Mouse (Mus musculus): ENCODE measurements around the gene Txlna. TPM values are rescaled to one million over a fixed set of nuclear protein-coding genes. Genes with fewer than 3 reads are reported as not detected.

Txlna gene
- 10 to 100 TPM; 23.2 to 30.1 (median 25.8) TPM for total RNA-seq (2022)

DNA sequence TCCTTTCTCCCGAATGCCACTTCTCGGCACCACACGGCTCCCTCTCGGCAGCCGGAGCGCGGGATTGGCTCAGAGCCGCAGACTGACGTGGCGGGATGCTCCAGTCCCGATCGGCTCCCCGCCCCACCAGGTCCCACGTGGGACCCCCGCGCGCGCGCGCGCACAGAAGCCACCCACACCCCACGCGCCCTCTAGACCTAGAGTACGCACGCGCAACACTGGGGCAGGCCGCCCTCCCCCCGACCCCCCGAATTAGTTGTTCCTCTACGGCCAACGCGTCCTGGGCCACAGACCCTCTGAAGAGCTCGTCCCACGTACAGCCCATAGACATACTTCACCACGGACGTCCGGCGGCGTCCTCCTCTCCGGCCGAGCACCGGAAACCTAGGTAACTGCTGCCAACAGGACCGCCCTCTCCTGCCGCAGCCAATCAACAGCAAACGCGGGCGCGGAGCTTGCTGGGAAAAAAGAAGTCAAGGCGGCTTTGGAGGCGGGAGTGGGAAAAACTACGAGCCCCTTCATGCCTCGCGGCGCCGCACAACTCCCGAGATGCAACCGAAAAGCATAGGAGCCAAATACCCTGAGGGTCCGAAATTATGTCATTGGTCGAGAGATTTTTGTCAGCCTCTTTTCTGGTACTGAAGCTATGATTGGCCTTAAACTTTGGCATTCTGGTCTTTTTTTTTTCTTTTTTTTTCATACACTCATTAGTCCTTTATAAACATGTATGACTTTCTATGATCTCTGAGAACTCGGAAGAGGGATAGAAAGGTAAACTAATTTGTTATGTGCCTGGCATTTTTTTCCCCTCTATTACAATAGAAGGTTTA, at the start of gene Txlna:
Gene Txlna (minus strand): TSS at position 428 of the 830 bp plus-strand sequence.
- peak; percentile 98 for DNase-seq (ENCODE audit: low spot score)

DNA sequence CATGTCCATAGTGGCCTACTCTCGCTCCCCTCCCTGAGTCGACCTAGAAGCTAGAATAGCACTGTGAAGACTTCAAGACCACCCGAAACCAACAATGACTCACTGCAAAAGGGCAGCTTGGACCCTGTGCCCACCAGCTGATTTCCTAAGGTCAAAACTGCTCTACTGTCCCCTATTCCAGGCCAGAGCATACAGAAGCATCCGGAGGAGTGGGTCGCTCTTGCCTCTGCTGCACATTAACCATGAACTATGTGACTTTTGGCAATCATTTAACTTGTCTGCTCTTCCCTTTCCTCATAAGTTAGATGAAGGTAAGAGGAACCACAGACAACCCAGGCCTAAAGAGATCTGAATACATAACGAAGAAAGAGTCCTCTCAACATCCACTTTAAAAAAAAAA, 43.7 kb upstream of the Txlna start:
- DNase-seq (ENCODE audit: low spot score) = no peak

DNA sequence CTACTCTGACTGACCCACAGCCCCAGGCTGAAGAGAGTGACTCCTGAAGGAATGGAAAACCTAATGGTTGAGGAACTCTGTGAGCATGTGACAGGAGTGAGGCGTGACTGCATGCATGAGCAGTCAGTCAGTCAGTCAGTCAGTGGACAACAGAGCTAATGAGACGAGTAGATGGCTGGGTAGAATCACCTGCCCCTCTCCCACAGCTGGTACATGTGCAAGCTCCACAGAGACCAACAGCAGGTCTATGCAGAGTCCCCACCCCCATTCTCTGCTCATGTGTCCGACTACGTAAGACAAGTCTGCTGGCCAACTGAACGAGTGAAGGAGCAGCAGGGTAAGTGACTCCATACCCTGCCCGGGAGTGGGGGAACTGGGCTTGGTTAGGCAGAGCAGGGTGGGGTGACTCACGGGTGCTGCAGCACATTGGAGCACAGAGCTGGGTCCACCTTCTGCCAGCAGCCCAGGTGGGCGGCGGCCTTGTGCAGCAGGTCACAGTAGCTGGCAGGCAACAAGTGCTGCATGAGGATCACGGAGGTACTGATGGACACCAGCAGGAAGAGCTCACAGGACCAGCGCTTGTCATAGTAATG, 43.1 kb upstream of the Txlna start:
- no peak for DNase-seq (ENCODE audit: low spot score)

DNA sequence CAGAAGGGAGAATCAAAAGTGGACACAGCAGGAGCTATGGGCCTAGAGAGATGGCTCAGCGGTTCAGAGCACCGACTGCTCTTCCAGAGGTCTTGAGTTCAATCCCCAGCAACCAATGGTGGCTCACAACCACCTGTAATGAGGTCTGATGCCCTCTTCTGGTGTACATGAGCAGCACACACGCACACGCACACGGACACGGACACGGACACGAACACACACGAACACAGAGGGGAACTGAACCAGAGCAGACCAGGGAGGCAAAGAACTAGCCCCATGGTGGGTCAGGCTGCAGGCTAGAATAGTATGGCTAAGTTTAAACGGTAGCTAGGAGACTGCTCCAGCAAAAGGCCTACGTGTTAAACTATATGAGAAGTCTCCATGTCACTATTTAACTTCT, 41.0 kb upstream of the Txlna start:
- DNase-seq (ENCODE audit: low spot score) = no peak

DNA sequence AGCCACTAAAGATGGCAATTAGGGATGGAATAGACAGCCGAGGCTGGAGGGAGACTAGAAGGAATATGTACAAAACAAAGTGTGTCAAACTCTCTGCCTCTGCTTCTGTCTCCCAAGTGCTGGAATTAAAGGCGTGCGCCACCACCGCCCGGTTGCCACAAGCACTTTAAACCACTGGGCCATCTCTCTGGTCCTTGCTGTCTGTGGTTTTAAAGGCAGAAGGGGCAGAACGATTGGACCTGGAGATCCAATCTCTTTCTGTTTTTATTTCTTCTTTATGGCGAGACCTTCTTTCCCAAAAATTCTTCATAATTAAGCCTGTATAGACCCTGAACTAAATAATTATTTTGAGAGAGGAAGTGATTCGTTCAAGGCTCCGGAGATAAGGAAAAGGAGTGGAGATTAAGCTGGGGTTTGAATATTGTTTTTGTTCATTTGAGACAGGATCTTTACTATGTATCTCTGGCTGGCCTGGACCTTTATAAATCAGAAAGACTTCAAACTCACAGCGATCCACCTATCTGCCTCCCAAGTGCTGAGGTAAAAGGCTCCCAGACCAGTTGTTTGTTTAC, 32.1 kb upstream of the Txlna start:
- DNase-seq (ENCODE audit: low spot score) = no peak

DNA sequence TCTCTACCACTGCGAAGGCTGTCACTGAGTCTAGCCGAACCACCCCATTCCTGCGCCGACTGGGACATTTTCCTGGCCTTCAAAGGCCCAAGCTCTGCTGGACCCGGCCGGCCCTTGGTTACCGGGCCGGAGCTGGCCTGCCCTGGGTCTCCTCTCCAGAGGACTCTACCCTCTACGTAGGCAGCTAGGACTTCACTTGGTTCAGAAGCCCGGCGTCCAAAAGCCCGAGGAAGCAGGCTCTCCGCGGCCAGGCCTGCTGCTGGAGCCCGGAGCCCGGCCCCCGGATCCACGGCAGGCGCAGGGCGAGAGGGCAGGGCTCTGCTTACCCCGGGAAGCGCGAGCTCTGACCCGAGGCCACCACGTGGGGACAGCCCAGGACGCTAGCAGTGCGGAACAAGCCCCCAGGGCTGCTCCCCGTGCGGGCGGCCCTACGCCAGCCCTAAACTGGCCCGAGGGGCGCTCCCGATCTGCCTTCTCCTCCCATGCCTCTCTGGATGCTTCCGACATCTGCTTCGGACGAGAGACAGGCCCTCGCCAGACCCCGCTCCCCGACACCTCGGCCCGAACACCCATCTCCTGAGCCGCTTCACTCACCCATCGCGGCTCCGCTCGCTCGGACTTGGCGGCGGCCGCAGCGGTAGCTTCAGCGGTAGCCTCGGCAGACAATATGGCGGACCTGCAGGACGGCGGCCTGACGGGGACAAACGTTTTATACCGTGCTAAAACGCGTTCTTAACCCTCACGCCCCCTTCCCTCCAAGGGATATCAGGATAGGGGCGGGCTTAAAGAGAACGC, 31.4 kb upstream of the Txlna start, which contains the start of gene Kpna6:
Gene Kpna6 (minus strand): TSS at position 685 of the 795 bp plus-strand sequence.
- peak; percentile 93 for DNase-seq (ENCODE audit: low spot score)

DNA sequence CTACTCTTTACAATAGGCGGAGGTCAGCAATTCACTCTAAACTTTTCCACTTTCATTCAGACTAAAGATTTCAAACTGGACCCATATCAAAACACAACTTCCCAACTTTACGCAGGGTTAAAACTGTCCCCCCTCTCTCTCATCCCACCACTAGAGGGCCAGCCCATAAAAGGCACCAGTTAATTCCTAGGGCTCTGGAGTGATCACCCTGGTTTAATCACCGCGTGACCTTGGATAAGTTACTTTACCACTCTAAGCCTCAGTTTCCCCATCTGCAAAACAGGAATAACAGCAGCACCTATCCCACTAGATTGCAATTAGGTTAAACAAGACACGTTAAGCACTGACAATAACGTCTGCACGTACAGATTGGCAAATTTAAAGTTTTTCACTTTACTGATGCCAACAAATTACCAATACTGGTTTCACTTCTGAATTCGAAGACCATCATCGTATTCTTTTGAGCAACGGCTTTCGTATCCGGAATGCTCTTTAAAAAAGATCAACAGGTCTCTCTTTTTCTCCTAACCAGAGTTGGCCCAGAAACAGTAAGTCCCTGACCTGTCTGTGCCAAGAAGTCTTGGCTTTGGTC, 30.7 kb upstream of the Txlna start:
- peak; percentile 70 for DNase-seq (ENCODE audit: low spot score)

DNA sequence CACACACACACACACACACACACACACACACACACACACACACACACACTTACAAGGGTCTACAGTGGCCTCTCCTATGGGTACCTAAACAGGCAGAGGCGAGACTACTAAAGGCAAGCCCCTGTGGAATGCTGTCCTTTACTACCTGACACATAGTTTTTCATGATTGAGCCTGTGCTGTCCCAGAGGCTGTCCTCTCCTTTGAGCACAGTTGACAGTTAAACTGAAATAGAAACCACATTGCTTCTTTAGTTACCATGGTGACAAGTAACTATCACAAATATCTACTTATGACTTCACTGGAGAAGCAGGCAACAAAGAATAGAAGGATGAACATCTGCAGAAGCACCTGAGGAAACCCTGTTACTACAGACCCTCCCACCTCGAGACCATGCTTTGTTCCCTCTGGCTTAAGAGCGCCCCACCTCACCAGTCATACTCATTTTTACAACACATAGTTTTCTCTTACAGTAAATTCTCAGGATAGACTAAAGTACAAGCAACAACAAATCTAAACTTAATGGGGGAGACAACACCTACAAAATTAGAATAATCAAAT, 21.5 kb upstream of the Txlna start:
- DNase-seq (ENCODE audit: low spot score) = no peak

DNA sequence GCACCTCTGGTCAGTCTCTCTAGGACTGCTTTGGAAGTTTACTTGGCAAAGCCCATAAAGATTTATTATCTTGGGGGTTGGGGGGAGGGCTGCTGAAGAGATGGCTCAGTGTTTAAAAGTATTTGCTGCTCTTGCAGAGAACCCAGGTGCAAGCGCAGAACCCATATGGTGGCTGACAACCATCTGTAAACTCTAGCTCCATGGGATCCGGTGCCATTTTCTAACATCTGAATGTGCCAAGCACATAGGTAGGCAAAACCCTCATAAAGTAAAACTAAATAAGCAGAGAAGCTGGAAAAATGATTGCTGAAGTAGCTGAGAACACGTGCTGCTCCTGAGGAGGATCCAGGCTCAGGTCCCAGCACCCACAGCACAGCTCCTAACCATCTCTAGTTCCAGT, 20.7 kb upstream of the Txlna start:
- DNase-seq (ENCODE audit: low spot score) = no peak

DNA sequence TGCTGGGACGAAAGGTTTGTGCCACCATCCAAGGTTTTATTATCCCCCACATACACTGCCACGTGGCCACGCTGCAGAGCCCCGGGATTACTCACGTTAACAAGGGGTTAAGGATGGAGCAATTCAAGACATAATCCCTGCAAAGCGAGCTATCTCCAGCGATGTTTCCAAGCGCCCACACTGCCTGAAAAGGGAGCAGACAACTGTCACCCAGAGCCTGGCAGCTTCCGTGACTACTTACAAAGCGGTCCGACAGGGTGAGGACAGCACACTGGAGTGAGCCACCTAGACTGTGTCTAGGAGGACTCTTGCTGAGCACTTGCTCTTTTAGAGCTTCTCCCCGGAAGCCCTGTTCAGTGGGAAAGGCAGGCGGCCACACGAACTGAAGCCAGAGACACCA, 13.9 kb upstream of the Txlna start:
- no peak for DNase-seq (ENCODE audit: low spot score)

DNA sequence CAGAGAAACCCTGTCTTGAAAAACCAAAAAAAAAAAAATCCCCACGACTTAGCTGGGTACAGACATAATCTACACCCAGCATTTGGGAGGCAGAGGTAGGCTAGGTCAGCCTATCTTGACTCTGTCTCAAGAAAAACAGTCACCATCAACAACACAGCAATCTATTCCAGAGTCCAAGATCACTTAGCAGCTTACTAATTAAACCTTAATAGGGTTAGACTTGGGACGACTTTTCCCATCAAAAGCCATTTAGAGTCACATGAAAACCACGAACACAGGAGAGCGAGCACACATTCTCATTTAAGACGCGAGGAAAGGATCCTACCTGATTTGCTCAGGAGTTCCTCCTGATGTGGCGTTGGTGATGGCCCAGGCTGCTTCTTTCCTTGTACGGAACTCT, 9.5 kb upstream of the Txlna start:
- no peak for DNase-seq (ENCODE audit: low spot score)

DNA sequence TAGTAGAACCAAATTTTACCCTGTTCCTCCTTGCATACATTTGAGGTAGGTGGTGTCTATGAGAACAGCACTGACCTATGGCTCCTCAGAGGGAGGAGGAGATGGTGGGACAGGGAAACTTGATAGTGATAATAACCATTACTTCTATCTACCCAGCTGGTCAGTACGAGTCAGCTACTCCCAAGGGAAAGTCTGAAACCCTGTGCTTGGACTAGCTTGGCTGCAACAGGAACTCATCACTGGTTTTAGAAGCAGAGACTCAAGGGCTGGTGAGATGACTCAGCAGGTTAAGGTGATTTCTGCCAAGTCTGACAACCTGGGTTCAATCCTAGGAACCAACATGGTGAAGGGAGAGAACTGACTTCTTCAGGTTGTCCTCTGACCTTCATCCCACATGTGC, 7.8 kb upstream of the Txlna start:
- DNase-seq (ENCODE audit: low spot score) = no peak

DNA sequence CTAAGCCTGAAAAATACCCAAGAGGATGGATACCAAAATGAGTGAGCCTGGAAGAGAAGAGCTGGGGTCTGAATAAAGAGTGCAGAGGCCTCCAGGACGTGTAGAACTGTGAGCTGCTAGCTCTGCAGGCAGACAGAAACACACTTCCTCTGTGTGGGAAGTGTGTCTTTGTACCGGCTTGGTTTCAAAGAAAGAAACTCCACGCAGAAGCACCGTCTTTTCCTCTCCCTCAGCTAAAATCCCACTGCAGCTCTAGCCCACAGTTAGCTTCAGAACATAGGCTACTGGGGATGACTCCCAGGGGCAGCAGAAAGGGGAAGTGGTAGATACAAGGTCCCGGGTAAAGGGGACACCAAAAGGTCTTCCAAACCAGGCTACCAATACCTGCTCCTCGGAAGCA, 4.3 kb upstream of the Txlna start:
- DNase-seq (ENCODE audit: low spot score) = no peak

DNA sequence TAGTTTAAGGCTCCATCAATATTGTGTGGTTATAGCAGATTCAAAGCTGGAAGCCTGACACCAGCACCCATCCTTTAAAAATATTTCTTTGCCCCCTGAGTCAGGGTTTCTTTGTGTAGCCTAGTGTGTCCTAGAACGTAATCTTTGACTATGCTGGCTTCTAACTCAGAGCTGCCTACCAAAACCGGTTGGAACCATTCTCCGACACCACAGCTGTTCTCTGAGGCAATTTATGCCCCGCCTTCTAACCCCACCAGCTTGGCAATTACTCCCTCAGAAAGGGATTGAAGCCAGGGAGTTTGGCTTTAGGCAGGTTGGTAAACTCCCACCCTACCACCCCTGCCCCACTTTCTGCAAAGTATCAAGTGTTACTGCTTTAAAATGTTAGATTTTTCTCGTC, 891 bp upstream of the Txlna start:
- no peak for DNase-seq (ENCODE audit: low spot score)

DNA sequence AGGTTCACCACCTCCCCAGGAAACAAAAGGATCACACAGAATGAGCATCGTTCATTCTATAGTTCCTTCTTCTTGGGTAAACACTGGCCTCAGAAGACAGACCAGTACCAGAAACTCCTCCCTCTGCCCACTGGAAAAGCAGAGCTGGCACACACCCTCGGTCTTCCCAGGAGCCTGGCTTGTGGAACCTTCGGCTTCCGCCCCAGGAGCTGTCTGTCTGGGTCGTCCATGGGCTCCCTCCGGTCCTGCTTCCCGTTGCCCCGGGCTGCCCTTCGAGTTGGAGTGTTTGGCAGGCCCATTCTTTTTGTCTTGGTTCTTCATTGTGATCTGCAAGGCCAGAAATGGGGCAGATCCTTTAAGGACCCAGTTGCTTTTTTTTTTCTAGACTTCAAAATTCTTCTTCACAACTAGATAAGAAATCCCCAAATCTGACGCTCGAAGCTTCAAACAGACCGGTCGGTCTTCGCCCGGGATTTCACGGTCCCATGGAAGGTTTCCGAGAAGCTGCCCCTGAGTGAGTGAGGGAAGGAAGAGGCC, 696 bp downstream of the Txlna start:
- peak; percentile 33 for DNase-seq (ENCODE audit: low spot score)

DNA sequence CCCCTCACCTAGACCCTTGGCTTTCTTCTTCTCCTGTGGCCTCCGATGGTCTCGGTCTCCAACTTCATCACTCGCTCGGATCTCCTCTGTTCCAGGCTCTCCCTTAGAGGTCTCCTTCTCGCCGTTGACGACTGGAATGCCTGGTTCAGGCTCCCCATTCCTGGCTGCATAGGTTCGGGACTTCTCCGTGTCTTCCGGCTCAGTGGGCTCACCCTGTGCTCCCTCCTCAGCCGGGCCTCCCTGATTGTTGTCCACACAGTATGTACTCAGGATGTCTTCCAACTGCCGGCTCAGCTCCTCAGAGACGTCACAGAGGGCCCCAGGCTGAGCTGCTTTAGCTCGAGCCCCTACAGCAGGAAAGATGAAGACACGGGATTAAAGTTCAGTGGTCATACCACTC, 1.6 kb downstream of the Txlna start:
- no peak for DNase-seq (ENCODE audit: low spot score)

DNA sequence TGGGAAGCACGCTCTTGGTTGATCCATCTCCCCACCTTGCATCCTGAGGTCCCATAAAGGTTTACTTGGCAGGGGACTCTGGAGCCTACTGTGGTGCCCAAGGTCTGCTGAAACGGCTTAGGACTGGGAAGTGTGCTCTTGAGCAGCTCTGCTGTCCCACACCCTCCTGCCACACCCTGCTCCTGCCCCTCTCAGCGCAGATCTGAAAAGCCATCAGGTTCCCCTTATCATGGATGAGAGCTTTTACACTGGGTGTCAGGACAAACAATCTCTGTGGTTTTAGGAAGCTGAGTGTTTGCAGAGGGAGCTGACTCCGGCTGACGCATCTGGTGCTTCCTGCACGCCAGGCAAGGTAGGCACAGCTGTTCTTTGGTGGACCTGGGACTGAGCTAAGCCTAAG, 7.0 kb downstream of the Txlna start:
- DNase-seq (ENCODE audit: low spot score) = no peak

DNA sequence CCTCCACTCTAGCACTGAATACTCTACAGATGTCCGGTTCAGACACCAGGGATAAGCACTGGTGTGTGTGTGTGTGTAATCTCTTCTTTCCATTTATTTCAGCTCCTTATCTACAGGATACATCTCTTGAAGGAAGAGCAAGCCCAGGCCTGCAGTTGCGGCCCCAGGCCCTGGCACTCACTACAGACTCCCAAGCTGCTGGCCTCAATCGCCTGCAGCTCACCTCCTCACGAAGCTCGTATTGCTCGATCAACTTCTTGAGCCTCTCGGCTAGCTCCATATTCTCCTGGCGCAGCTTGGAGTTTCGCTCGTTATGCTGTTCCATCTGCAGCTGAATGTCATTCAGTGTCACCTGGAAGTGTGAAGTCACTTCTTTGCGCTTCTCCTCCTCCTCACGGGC, 9.0 kb downstream of the Txlna start:
- no peak for DNase-seq (ENCODE audit: low spot score)

DNA sequence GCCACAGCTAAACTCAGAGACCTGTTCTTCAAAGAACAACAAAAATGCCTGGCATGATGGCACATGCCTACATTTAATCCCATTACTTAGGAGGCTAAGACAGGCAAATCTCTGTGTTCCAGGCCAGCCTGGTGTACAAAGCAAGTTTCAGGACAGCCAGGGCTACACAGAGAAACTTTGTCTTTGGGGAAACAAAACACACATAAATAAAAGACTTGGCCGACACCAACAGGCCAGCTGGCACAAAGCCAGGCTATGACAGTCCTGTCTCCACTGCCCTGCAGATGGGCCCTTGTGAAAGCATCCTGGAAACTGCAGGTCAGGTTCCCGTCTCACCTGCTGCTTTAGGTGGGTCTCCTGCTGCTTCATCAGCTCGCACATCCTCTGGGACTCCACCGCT, 9.9 kb downstream of the Txlna start:
- DNase-seq (ENCODE audit: low spot score) = no peak

DNA sequence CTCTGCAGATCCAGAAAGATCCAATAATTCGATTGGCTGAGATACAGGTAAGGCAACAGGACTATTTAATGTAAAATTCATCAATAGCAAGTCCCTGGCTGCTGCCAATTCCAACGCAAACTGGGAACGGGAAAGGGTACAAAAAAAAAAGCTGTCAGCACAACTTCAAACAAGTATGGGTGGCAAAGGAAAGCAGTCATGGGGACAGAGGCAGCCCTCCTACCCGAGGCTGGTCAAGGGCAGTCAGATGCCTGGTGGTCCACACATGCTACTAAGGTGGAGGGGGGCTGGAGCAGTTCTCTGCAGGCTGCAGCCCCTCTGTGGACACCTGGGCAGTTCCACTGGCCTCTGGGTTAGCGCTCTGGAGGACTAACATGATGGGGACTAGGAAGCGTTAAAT, 14.8 kb downstream of the Txlna start:
- no peak for DNase-seq (ENCODE audit: low spot score)

DNA sequence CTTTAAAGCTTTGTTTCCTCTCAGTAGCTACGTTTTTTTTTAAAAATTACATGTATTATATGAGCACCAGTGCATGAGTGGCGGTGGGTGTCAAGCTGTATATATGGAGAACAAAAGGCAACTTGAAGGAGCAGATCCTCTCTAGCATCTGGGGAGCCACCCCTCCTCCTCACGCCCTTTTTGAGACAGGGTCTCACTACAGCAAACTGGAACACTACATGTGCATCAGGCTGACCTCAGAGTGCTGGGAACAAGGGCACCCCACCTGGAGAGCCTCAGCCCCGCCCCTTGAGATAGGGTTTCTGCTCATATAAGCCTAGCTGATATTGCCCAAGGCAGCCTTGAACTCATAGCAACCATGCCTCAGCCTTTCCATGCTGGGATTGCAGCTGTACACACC, 15.4 kb downstream of the Txlna start:
- no peak for DNase-seq (ENCODE audit: low spot score)
